Mouse (Mus musculus) heart, embryonic 14.5 days (tissue): ENCODE measurements around the gene Trmt44. TPM values are rescaled to one million over a fixed set of nuclear protein-coding genes. Genes with fewer than 3 reads are reported as not detected.

Source experiments
- ATAC-seq: fragments of 200-750 bp; cut with Nextera tagmentation; 2 replicates; pipeline ENCODE4 v1.8.0; 2017; ENCODE audit warnings: low read depth, moderate TSS enrichment; ENCODE audit not compliant: insufficient number of reproducible peaks, insufficient read depth, low FRiP score
- H3K27ac ChIP-seq, 2 experiments: fragments of 200-500 bp in 1 of 2; fragments of 300-500 bp in 1 of 2; sonication (generic) in 1 of 2; replicated peaks in 1 of 2; 2 replicates each; pipeline ENCODE4 v1.5.1; 2012 to 2014; ENCODE audit warnings: low read depth in 2 of 2, low read length in 2 of 2, control low read depth in 1 of 2, mild to moderate bottlenecking in 1 of 2, mixed read lengths in 1 of 2; ENCODE audit not compliant: control insufficient read depth in 1 of 2, insufficient read depth in 1 of 2
- H3K27me3 ChIP-seq: fragments of 300-500 bp; sonication (generic); 2 replicates; pipeline ENCODE4 v1.6.1; 2014; ENCODE audit warnings: mild to moderate bottlenecking, low read length, control low read depth; ENCODE audit not compliant: control insufficient read depth, insufficient read depth
- H3K36me3 ChIP-seq: fragments of 300-500 bp; sonication (generic); 2 replicates; pipeline ENCODE4 v1.6.1; 2014; ENCODE audit warnings: mild to moderate bottlenecking, control low read depth, low read length, mixed read lengths; ENCODE audit not compliant: control insufficient read depth, insufficient read depth
- H3K4me1 ChIP-seq, 2 experiments: fragments of 200-500 bp in 1 of 2; fragments of 300-500 bp in 1 of 2; sonication (generic) in 1 of 2; 2 replicates each; pipeline ENCODE4 v1.6.1; 2012 to 2014; ENCODE audit warnings: low read length in 2 of 2, control low read depth in 1 of 2, mixed read lengths in 1 of 2; ENCODE audit not compliant: control insufficient read depth in 2 of 2, insufficient read depth in 2 of 2
- H3K4me2 ChIP-seq: fragments of 300-500 bp; sonication (generic); 2 replicates; pipeline ENCODE4 v1.6.1; 2014; ENCODE audit warnings: mild to moderate bottlenecking, low read length
- H3K4me3 ChIP-seq, 2 experiments: fragments of 200-500 bp in 1 of 2; fragments of 300-500 bp in 1 of 2; sonication (generic) in 1 of 2; 2 replicates each; pipeline ENCODE4 v1.5.1; 2012 to 2014; ENCODE audit warnings: low read length in 2 of 2, mild to moderate bottlenecking in 2 of 2, control low read depth in 1 of 2, low read depth in 1 of 2, moderate library complexity in 1 of 2; ENCODE audit not compliant: control insufficient read depth in 1 of 2, insufficient read depth in 1 of 2
- H3K9ac ChIP-seq: fragments of 300-500 bp; sonication (generic); 2 replicates; pipeline ENCODE4 v1.6.1; 2014; ENCODE audit warnings: mild to moderate bottlenecking, low read length
- H3K9me3 ChIP-seq: fragments of 300-500 bp; sonication (generic); 2 replicates; pipeline ENCODE4 v1.6.1; 2016; ENCODE audit warnings: low read length, control low read depth; ENCODE audit not compliant: control insufficient read depth
- WGBS: fragments of 180-500 bp; shearing (Covaris S2); extraction: QIAGEN DNeasy Blood & Tissue Kit; methylation state at CpG from one replicate; pipeline ENCODE4 v1.1.7; 2014; 5-methylcytosine and 5-hydroxymethylcytosine counted together
- polyA plus RNA-seq: library from polyadenylated mRNA; unstranded; fragments of >200 nt; fragmentation: Nextera tagmentation; extraction: Ambion mirVana; gene quantifications from 2 replicates; pipeline ENCODE4 v1.2.1, GENCODE M21; 2014

The Trmt44 gene
- polyA plus RNA-seq, 1 experiment from 2014 or later, result 5.0 TPM

- Histone ChIP-seq H3K4me1 (peaks cover 0 to 5% of the 10 kb centered on the region in 2 experiments; a peak in 1 of 4 replicates), H3K4me2 (no peak overlapping the region), H3K27ac (no peak overlapping the region), H3K27me3 (no peaks in the 10 kb centered on the region), H3K9ac (no peak overlapping the region), H3K9me3 (peaks cover 4% of the 10 kb centered on the region; the same call in 1 of the 2 replicates), H3K36me3 (peaks cover 61% of the 10 kb centered on the region), H3K4me3 (no peak overlapping the region)
- 59% methylated on average over 11 of the region's 11 CpGs for WGBS
- ATAC-seq, result no peak
Observed at GRCm38 (mm10) chr5:35600233-35600632, 25.4 kb upstream of the Trmt44 start.

GRCm38 (mm10) chr5:35596169-35597160 lies 21.6 kb upstream of the Trmt44 start:
- no peak overlapping the region for H3K9ac ChIP-seq
- H3K4me3 ChIP-seq, result no peak overlapping the region
- peaks cover 0 to 5% of the 10 kb centered on the region in 2 experiments; a peak in 1 of 4 replicates for H3K4me1 ChIP-seq
- H3K36me3 ChIP-seq, result peaks cover 64% of the 10 kb centered on the region
- 82% methylated on average over 18 of the region's 18 CpGs for WGBS
- peaks cover 7% of the 10 kb centered on the region for H3K9me3 ChIP-seq
- H3K4me2 ChIP-seq, result no peak overlapping the region
- no peak for ATAC-seq
- no peaks in the 10 kb centered on the region; the same call in 1 of the 2 replicates for H3K27me3 ChIP-seq
- H3K27ac ChIP-seq, result no peak overlapping the region

GRCm38 (mm10) chr5:35595706-35596105 lies 20.8 kb upstream of the Trmt44 start:
- Histone ChIP-seq H3K36me3 (peaks cover 63% of the 10 kb centered on the region), H3K4me1 (peaks cover 0 to 5% of the 10 kb centered on the region in 2 experiments; a peak in 1 of 4 replicates), H3K4me3 (no peak overlapping the region), H3K9me3 (peaks cover 14% of the 10 kb centered on the region), H3K27ac (no peak overlapping the region), H3K9ac (no peak overlapping the region), H3K4me2 (no peak overlapping the region), H3K27me3 (no peaks in the 10 kb centered on the region; the same call in 1 of the 2 replicates)
- WGBS, result 18% methylated on average over 4 of the region's 4 CpGs
- ATAC-seq, result no peak

GRCm38 (mm10) chr5:35594768-35595167 lies 19.9 kb upstream of the Trmt44 start:
- Histone ChIP-seq H3K4me3 (no peak overlapping the region), H3K27me3 (no peaks in the 10 kb centered on the region; the same call in 1 of the 2 replicates), H3K9ac (no peak overlapping the region), H3K9me3 (peaks cover 17% of the 10 kb centered on the region), H3K36me3 (peaks cover 71% of the 10 kb centered on the region), H3K4me1 (no peaks in the 10 kb centered on the region), H3K27ac (no peak overlapping the region), H3K4me2 (no peak overlapping the region)
- ATAC-seq, result no peak
- WGBS, result 91% methylated on average over 4 of the region's 4 CpGs

- H3K4me3 ChIP-seq, result no peak overlapping the region
- whole genome bisulfite sequencing, result 85% methylated on average over 6 of the region's 6 CpGs
- H3K9ac ChIP-seq, result no peak overlapping the region
- no peaks in the 10 kb centered on the region for H3K4me1 ChIP-seq
- peaks cover 77% of the 10 kb centered on the region for H3K36me3 ChIP-seq
- H3K27ac ChIP-seq, result no peak overlapping the region
- ATAC-seq, result no peak
- H3K27me3 ChIP-seq, result no peaks in the 10 kb centered on the region; the same call in 1 of the 2 replicates
- H3K9me3 ChIP-seq, result peaks cover 13% of the 10 kb centered on the region
- no peak overlapping the region for H3K4me2 ChIP-seq
Observed at GRCm38 (mm10) chr5:35593272-35593671, 18.4 kb upstream of the Trmt44 start.

- no peaks in the 10 kb centered on the region for H3K4me1 ChIP-seq
- peaks cover 13% of the 10 kb centered on the region for H3K9me3 ChIP-seq
- H3K36me3 ChIP-seq, result peaks cover 76% of the 10 kb centered on the region
- no peak overlapping the region for H3K4me2 ChIP-seq
- no peak for ATAC-seq
- H3K27me3 ChIP-seq, result no peaks in the 10 kb centered on the region; the same call in 1 of the 2 replicates
- no peak overlapping the region for H3K9ac ChIP-seq
- H3K4me3 ChIP-seq, result no peak overlapping the region
- no peak overlapping the region for H3K27ac ChIP-seq
- 73% methylated on average over 4 of the region's 4 CpGs for WGBS
Observed at GRCm38 (mm10) chr5:35592824-35593223, 18.0 kb upstream of the Trmt44 start.

GRCm38 (mm10) chr5:35592081-35592736 lies 17.3 kb upstream of the Trmt44 start:
- H3K4me3 ChIP-seq, result no peak overlapping the region
- peaks cover 75% of the 10 kb centered on the region for H3K36me3 ChIP-seq
- H3K27me3 ChIP-seq, result no peaks in the 10 kb centered on the region; the same call in 1 of the 2 replicates
- H3K4me2 ChIP-seq, result no peak overlapping the region
- H3K9me3 ChIP-seq, result peaks cover 13% of the 10 kb centered on the region
- H3K4me1 ChIP-seq, result no peaks in the 10 kb centered on the region
- no peak overlapping the region for H3K9ac ChIP-seq
- no peak for ATAC-seq
- no peak overlapping the region for H3K27ac ChIP-seq
- 81% methylated on average over 21 of the region's 21 CpGs for WGBS
